Mouse (Mus musculus) olfactory bulb, adult 2 months (tissue): ENCODE data around the gene Pamr1.

Source experiments
- CTCF ChIP-seq: fragments of 200-500 bp; IDR thresholded peaks from 2 replicates; pipeline ENCODE4 v1.5.1; 2012; ENCODE audit warnings: low read depth, mild to moderate bottlenecking, low read length, moderate library complexity; ENCODE audit not compliant: insufficient read depth
- POLR2A ChIP-seq: fragments of 200-500 bp; IDR thresholded peaks from 2 replicates; pipeline ENCODE4 v1.6.1; 2012; ENCODE audit warnings: mild to moderate bottlenecking, low read depth, low read length, moderate library complexity; ENCODE audit not compliant: insufficient read depth

GRCm38 (mm10) chr2:102622176-102622575 is 72.4 kb downstream of the Pamr1 start:
- TF ChIP-seq POLR2A (no peak), CTCF (no peak)
